Mouse (Mus musculus) MEL (cell line): ENCODE results near the gene Galntl6.

Experiments used
- CHD2 ChIP-seq: IDR thresholded peaks from 2 replicates; pipeline ENCODE4 v1.6.1; 2011; ENCODE audit warnings: low read length, improper control_type of control experiment
- CTCF ChIP-seq, 3 experiments: IDR thresholded peaks in 2 of 3; conservative IDR thresholded peaks in 1 of 3; 2 replicates each; pipeline ENCODE4 v1.5.1; 2011 to 2012; ENCODE audit warnings: low read length in 3 of 3, low read depth in 2 of 3, mild to moderate bottlenecking in 2 of 3, improper control_type of control experiment in 1 of 3, inconsistent platforms in 1 of 3, mixed read lengths in 1 of 3, moderate library complexity in 1 of 3; ENCODE audit not compliant: control insufficient read depth in 1 of 3, insufficient read depth in 1 of 3, poor library complexity in 1 of 3, severe bottlenecking in 1 of 3
- ELF1 ChIP-seq: IDR thresholded peaks from 2 replicates; pipeline ENCODE4 v1.6.1; 2014; ENCODE audit warnings: low read depth, mild to moderate bottlenecking, inconsistent platforms, low read length, improper control_type of control experiment, moderate library complexity
- EP300 ChIP-seq, 2 experiments: IDR thresholded peaks; 2 replicates each; pipeline ENCODE4 v1.6.1; 2011; ENCODE audit warnings: improper control_type of control experiment in 2 of 2, low read length in 2 of 2, low read depth in 1 of 2, mild to moderate bottlenecking in 1 of 2
- GABPA ChIP-seq: IDR thresholded peaks from 2 replicates; pipeline ENCODE4 v1.6.1; 2012; ENCODE audit warnings: low read depth, mild to moderate bottlenecking, inconsistent platforms, low read length, improper control_type of control experiment, moderate library complexity
- GATA1 ChIP-seq: IDR thresholded peaks from 2 replicates; pipeline ENCODE4 v1.6.1; 2011; ENCODE audit warnings: low read depth, low read length, improper control_type of control experiment
- MAFK ChIP-seq: IDR thresholded peaks from 2 replicates; pipeline ENCODE4 v1.6.1; 2011; ENCODE audit warnings: low read depth, mild to moderate bottlenecking, low read length, improper control_type of control experiment, borderline replicate concordance
- MAX ChIP-seq: IDR thresholded peaks from 2 replicates; pipeline ENCODE4 v1.6.1; 2011; ENCODE audit warnings: low read length, improper control_type of control experiment
- NRF1 ChIP-seq: IDR thresholded peaks from 2 replicates; pipeline ENCODE4 v1.6.1; 2014; ENCODE audit warnings: low read depth, mild to moderate bottlenecking, inconsistent platforms, low read length, improper control_type of control experiment, moderate library complexity; ENCODE audit not compliant: poor library complexity, insufficient read depth, severe bottlenecking
- SIN3A ChIP-seq: IDR thresholded peaks from 2 replicates; pipeline ENCODE4 v1.6.1; 2012; ENCODE audit warnings: low read length, improper control_type of control experiment, inconsistent platforms
- TAL1 ChIP-seq: IDR thresholded peaks from 2 replicates; pipeline ENCODE4 v1.6.1; 2012; ENCODE audit warnings: mild to moderate bottlenecking, inconsistent platforms, low read length, moderate library complexity, mixed read lengths
- USF2 ChIP-seq, 2 experiments: IDR thresholded peaks; 2 replicates each; pipeline ENCODE4 v1.6.1; 2011 to 2012; ENCODE audit warnings: improper control_type of control experiment in 2 of 2, low read length in 2 of 2, borderline replicate concordance in 1 of 2, inconsistent platforms in 1 of 2, low read depth in 1 of 2, mild to moderate bottlenecking in 1 of 2; ENCODE audit not compliant: insufficient read depth in 1 of 2

DNA sequence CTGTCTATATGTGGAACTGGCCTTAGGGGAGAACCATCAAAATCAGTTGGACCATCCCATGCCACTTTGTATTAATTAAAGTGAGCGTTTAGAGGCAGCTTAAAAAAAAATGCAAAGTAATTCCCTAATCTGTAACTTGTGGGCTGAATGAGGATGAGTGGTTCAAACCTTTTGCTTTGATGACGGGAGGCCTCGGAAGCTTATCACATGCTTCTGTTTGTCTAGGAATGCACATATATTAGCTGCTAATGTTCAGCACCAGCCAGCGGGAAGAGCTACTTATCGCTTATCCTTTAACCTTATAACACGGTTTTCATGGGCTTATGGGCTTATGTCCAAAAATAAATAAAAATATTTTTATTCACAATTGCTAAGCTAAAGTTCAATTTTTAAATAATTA is 16.5 kb downstream of the Galntl6 start:
- no peak for TF ChIP-seq CTCF (IDR thresholded peaks at IDR 0.05 in 2 of 3, conservative IDR thresholded peaks at IDR 0.05 in 1 of 3; ENCODE audit: control insufficient read depth in 1 of 3, insufficient read depth in 1 of 3, low read depth in 2 of 3, low read length in 3 of 3, poor library complexity in 1 of 3, severe bottlenecking in 1 of 3)
- TF ChIP-seq NRF1 = no peak
- no peak for TF ChIP-seq EP300 (IDR thresholded peaks at IDR 0.05; ENCODE audit: low read depth in 1 of 2, low read length in 2 of 2)
- TF ChIP-seq GATA1 = no peak
- TF ChIP-seq MAFK = no peak
- no peak for TF ChIP-seq TAL1
- no peak for TF ChIP-seq MAX
- TF ChIP-seq CHD2 = no peak
- no peak for TF ChIP-seq ELF1
- no peak for TF ChIP-seq SIN3A
- no peak for TF ChIP-seq GABPA
- TF ChIP-seq USF2 (IDR thresholded peaks at IDR 0.05; ENCODE audit: borderline replicate concordance in 1 of 2, insufficient read depth in 1 of 2, low read depth in 1 of 2, low read length in 2 of 2) = no peak
